Mouse (Mus musculus) C2C12 (cell line): ENCODE measurements around the gene Casz1. TPM values are rescaled to one million over a fixed set of nuclear protein-coding genes. Genes with fewer than 3 reads are reported as not detected.

Experiments used
- H3K27me3 ChIP-seq: one replicate; pipeline ENCODE4 v1.6.1; 2011; ENCODE audit not compliant: control insufficient read depth, insufficient read depth, insufficient read length
- H3K36me3 ChIP-seq: one replicate; pipeline ENCODE4 v1.6.1; 2011; ENCODE audit not compliant: control insufficient read depth, insufficient read depth
- H3K4me3 ChIP-seq: one replicate; pipeline ENCODE4 v1.5.1; 2011; ENCODE audit warnings: mild to moderate bottlenecking, control low read depth; ENCODE audit not compliant: poor library complexity, insufficient read depth, severe bottlenecking
- H3K79me2 ChIP-seq: one replicate; pipeline ENCODE4 v1.6.1; 2011; ENCODE audit not compliant: control insufficient read depth, insufficient read depth
- H3K79me3 ChIP-seq: one replicate; pipeline ENCODE4 v1.6.1; 2011; ENCODE audit warnings: low read depth, control low read depth
- H3ac ChIP-seq: one replicate; pipeline ENCODE3; 2011; ENCODE audit warnings: low read depth; ENCODE audit not compliant: control insufficient read depth, insufficient read length
- CEBPB ChIP-seq: IDR thresholded peaks from one replicate; pipeline ENCODE4 v1.6.1; 2011; ENCODE audit warnings: low read depth, mild to moderate bottlenecking, control low read depth, moderate library complexity
- CTCF ChIP-seq: IDR thresholded peaks from one replicate; pipeline ENCODE4 v1.5.1; 2011; ENCODE audit not compliant: control insufficient read depth, insufficient read depth, insufficient read length
- FOSL1 ChIP-seq: IDR thresholded peaks from one replicate; pipeline ENCODE4 v1.8.0; 2011; ENCODE audit warnings: mild to moderate bottlenecking, low read length; ENCODE audit not compliant: poor library complexity, insufficient read depth, severe bottlenecking
- MAX ChIP-seq: IDR thresholded peaks from one replicate; pipeline ENCODE4 v1.6.1; 2011; ENCODE audit warnings: mild to moderate bottlenecking, control low read depth
- MYOD1 ChIP-seq: IDR thresholded peaks from one replicate; pipeline ENCODE4 v1.6.1; 2011; ENCODE audit warnings: low read depth; ENCODE audit not compliant: control insufficient read depth, insufficient read length
- MYOG ChIP-seq: IDR thresholded peaks from one replicate; pipeline ENCODE4 v1.6.1; 2011; ENCODE audit not compliant: control insufficient read depth, insufficient read length; ENCODE audit errors: extremely low read depth
- USF1 ChIP-seq: IDR thresholded peaks from one replicate; pipeline ENCODE4 v1.6.1; 2011; ENCODE audit warnings: low read depth, mild to moderate bottlenecking, control low read depth, moderate library complexity
- polyA plus RNA-seq: library from polyadenylated mRNA; unstranded; fragments of >200 nt; fragmentation: generic; extraction: Trizol; gene quantifications from one replicate; pipeline ENCODE4 v1.2.1, GENCODE M21; 2012; ENCODE audit warnings: missing spikeins

Gene Casz1
- polyA plus RNA-seq, 1 experiment, result 0.07 TPM

- no peaks in the 10 kb centered on the region for H3K79me2 ChIP-seq
- no peaks in the 10 kb centered on the region for H3K79me3 ChIP-seq
- no peak overlapping the region for H3ac ChIP-seq
- peaks cover 23% of the 10 kb centered on the region for H3K27me3 ChIP-seq
- no peaks in the 10 kb centered on the region for H3K36me3 ChIP-seq
- no peak for TF ChIP-seq FOSL1
- no peak for TF ChIP-seq MYOD1
- no peak for TF ChIP-seq CTCF
- TF ChIP-seq MAX, result no peak
- TF ChIP-seq CEBPB, result no peak
- no peak for TF ChIP-seq USF1
- TF ChIP-seq MYOG, result no peak
- H3K4me3 ChIP-seq, result no peak overlapping the region
These were observed 13.3 kb upstream of the Casz1 start for GRCm38 (mm10) chr4:148790940-148791339.

GRCm38 (mm10) chr4:148795038-148795437 lies 9.2 kb upstream of the Casz1 start:
- H3K27me3 ChIP-seq, result peaks cover 34% of the 10 kb centered on the region
- no peak overlapping the region for H3K4me3 ChIP-seq
- no peaks in the 10 kb centered on the region for H3K79me3 ChIP-seq
- H3K36me3 ChIP-seq, result no peaks in the 10 kb centered on the region
- H3ac ChIP-seq, result no peak overlapping the region
- no peaks in the 10 kb centered on the region for H3K79me2 ChIP-seq
- TF ChIP-seq MYOD1 (no peak), FOSL1 (no peak), USF1 (no peak), MYOG (no peak), CEBPB (no peak), CTCF (no peak), MAX (no peak)

GRCm38 (mm10) chr4:148797475-148798324 lies 6.5 kb upstream of the Casz1 start:
- TF ChIP-seq USF1 (no peak), MYOD1 (no peak), CTCF (no peak), CEBPB (no peak), MYOG (no peak), MAX (no peak), FOSL1 (no peak)
- no peak overlapping the region for H3K4me3 ChIP-seq
- no peaks in the 10 kb centered on the region for H3K79me3 ChIP-seq
- H3K79me2 ChIP-seq, result no peaks in the 10 kb centered on the region
- H3K27me3 ChIP-seq, result peaks cover 35% of the 10 kb centered on the region
- no peaks in the 10 kb centered on the region for H3K36me3 ChIP-seq
- no peak overlapping the region for H3ac ChIP-seq

GRCm38 (mm10) chr4:148803031-148803430 lies 1.2 kb upstream of the Casz1 start:
- Histone ChIP-seq H3K27me3 (peaks cover 43% of the 10 kb centered on the region), H3K79me3 (no peaks in the 10 kb centered on the region), H3ac (no peak overlapping the region), H3K79me2 (no peaks in the 10 kb centered on the region), H3K4me3 (no peak overlapping the region), H3K36me3 (no peaks in the 10 kb centered on the region)
- TF ChIP-seq CEBPB (no peak), MAX (no peak), MYOD1 (no peak), USF1 (no peak), MYOG (no peak), CTCF (no peak)

- Histone ChIP-seq H3K27me3 (peaks cover 39% of the 10 kb centered on the region), H3K4me3 (no peak overlapping the region), H3ac (no peak overlapping the region), H3K36me3 (no peaks in the 10 kb centered on the region), H3K79me2 (no peaks in the 10 kb centered on the region), H3K79me3 (no peaks in the 10 kb centered on the region)
- TF ChIP-seq CTCF (no peak), FOSL1 (no peak), USF1 (no peak), MAX (no peak), MYOG (no peak), MYOD1 (no peak), CEBPB (no peak)
These were observed 593 bp upstream of the Casz1 start for GRCm38 (mm10) chr4:148803636-148804035.
